Mouse (Mus musculus): ENCODE results near the gene Eps15l1. TPM values are rescaled to one million over a fixed set of nuclear protein-coding genes. Genes with fewer than 3 reads are reported as not detected.

Eps15l1 gene
- total and polyA plus RNA-seq, 3 experiments = 19.1 to 40.8 TPM; not detected in 1

- H3K27me3 ChIP-seq (ENCODE audit: control insufficient read depth in 1 of 2, insufficient read depth in 2 of 2, low read length in 2 of 2) = no peaks in the 10 kb centered on the region
- no peak overlapping the region for H3K9ac ChIP-seq (ENCODE audit: control insufficient read depth, low read depth, low read length, poor library complexity, severe bottlenecking)
- H3K36me3 ChIP-seq (ENCODE audit: control insufficient read depth in 1 of 2, insufficient read depth in 2 of 2, low read length in 2 of 2) = peaks cover 0 to 31% of the 10 kb centered on the region in 2 experiments; a peak in 3 of 4 replicates
- TF ChIP-seq MXI1 (IDR thresholded peaks at IDR 0.05; ENCODE audit: low read depth, low read length) (no peak), ELF1 (IDR thresholded peaks at IDR 0.05; ENCODE audit: low read depth, low read length) (no peak), USF2 (IDR thresholded peaks at IDR 0.05; ENCODE audit: borderline replicate concordance in 1 of 2, insufficient read depth in 1 of 2, low read depth in 1 of 2, low read length in 2 of 2) (no peak), POLR2A (IDR thresholded peaks at IDR 0.05; ENCODE audit: control insufficient read depth in 1 of 2, insufficient read depth in 1 of 2, low read depth in 1 of 2, low read length in 2 of 2, poor library complexity in 1 of 2) (no peak), CHD2 (IDR thresholded peaks at IDR 0.05; ENCODE audit: low read length) (no peak), CTCF (IDR thresholded peaks at IDR 0.05 in 2 of 3, conservative IDR thresholded peaks at IDR 0.05 in 1 of 3; ENCODE audit: control insufficient read depth in 1 of 3, insufficient read depth in 1 of 3, low read depth in 2 of 3, low read length in 3 of 3, poor library complexity in 1 of 3, severe bottlenecking in 1 of 3) (no peak), TCF12 (IDR thresholded peaks at IDR 0.05; ENCODE audit: low read depth, low read length) (no peak), EP300 (IDR thresholded peaks at IDR 0.05; ENCODE audit: low read depth in 1 of 2, low read length in 2 of 2) (no peak), KAT2A (conservative IDR thresholded peaks at IDR 0.05; ENCODE audit: low read depth, low read length) (no peak), MYC (IDR thresholded peaks at IDR 0.05; ENCODE audit: low read depth, low read length) (no peak), MEF2A (IDR thresholded peaks at IDR 0.05; ENCODE audit: extremely low read depth, insufficient replicate concordance, low read depth, low read length, poor library complexity, severe bottlenecking) (no peak), SMC3 (IDR thresholded peaks at IDR 0.05; ENCODE audit: low read depth, low read length) (no peak), RAD21 (IDR thresholded peaks at IDR 0.05; ENCODE audit: low read depth, low read length) (no peak), MYB (IDR thresholded peaks at IDR 0.05; ENCODE audit: low read depth, low read length) (no peak), USF1 (IDR thresholded peaks at IDR 0.05; ENCODE audit: low read depth, low read length) (no peak), ZNF384 (IDR thresholded peaks at IDR 0.05; ENCODE audit: low read depth, low read length) (no peak)
- H3K9me3 ChIP-seq (replicated peaks; ENCODE audit: insufficient read depth, low read length) = no peaks in the 10 kb centered on the region
- H3K27ac ChIP-seq (ENCODE audit: control insufficient read depth, low read depth, low read length) = no peak overlapping the region
- H3K4me3 ChIP-seq (ENCODE audit: control insufficient read depth in 1 of 2, insufficient read depth in 1 of 2, low read depth in 2 of 2, low read length in 2 of 2) = no peak overlapping the region
- no peaks in the 10 kb centered on the region for H3K79me2 ChIP-seq (ENCODE audit: control insufficient read depth, insufficient read depth, low read length, poor library complexity)
- no peak for DNase-seq (ENCODE audit: low read depth, low spot score)
- peaks cover 2 to 48% of the 10 kb centered on the region in 2 experiments; a peak in 3 of 4 replicates for H3K4me1 ChIP-seq (ENCODE audit: control insufficient read depth in 1 of 2, insufficient read depth in 2 of 2, low read length in 2 of 2)
These were observed 69.8 kb downstream of the Eps15l1 start for GRCm38 (mm10) chr8:72351405-72352005.

- H3K79me2 ChIP-seq (ENCODE audit: control insufficient read depth, insufficient read depth, low read length, poor library complexity) = no peaks in the 10 kb centered on the region
- H3K4me1 ChIP-seq (ENCODE audit: control insufficient read depth in 1 of 2, insufficient read depth in 2 of 2, low read length in 2 of 2) = peaks cover 2 to 44% of the 10 kb centered on the region in 2 experiments; a peak in 3 of 4 replicates
- TF ChIP-seq ZNF384 (IDR thresholded peaks at IDR 0.05; ENCODE audit: low read depth, low read length) (peak; percentile 70), HCFC1 (IDR thresholded peaks at IDR 0.05; ENCODE audit: low read depth, low read length) (no peak)
- H3K36me3 ChIP-seq (ENCODE audit: control insufficient read depth in 1 of 2, insufficient read depth in 2 of 2, low read length in 2 of 2) = peaks cover under 1 to 29% of the 10 kb centered on the region in 2 experiments; a peak in 3 of 4 replicates
- H3K27ac ChIP-seq (ENCODE audit: control insufficient read depth, low read depth, low read length) = no peak overlapping the region
- no peak overlapping the region for H3K9ac ChIP-seq (ENCODE audit: control insufficient read depth, low read depth, low read length, poor library complexity, severe bottlenecking)
- H3K9me3 ChIP-seq (replicated peaks; ENCODE audit: insufficient read depth, low read length) = no peaks in the 10 kb centered on the region
- H3K4me3 ChIP-seq (ENCODE audit: control insufficient read depth in 1 of 2, insufficient read depth in 1 of 2, low read depth in 2 of 2, low read length in 2 of 2) = no peak overlapping the region
- no peaks in the 10 kb centered on the region for H3K27me3 ChIP-seq (ENCODE audit: control insufficient read depth in 1 of 2, insufficient read depth in 2 of 2, low read length in 2 of 2)
- DNase-seq (ENCODE audit: low read depth, low spot score) = no peak
These were observed 70.5 kb downstream of the Eps15l1 start for GRCm38 (mm10) chr8:72350727-72351126.
